In the genomic region with DNA sequence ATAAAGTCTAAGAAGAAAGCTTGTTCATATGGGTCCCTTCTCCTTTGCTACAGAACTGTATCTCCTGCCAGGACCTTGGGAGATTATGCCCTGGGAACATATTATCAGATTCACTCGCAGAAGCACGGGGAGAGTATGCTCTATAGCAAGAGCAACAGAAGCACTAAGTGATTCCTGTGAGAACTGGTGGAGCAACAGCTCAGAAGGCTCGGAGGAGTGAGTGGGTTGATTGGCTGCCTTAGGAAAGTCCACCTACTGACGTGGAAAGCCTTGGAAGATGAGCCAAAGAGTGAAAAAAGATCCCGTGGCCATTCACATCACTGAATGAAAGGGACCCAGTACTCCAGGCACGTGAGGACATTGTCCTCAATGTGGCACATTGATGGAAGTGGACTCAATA, we compare ENCODE assay signal across 21 mouse cellular contexts. TPM values are rescaled to one million over a fixed set of nuclear protein-coding genes. Genes with fewer than 3 reads are reported as not detected.
DNase-seq lines count a peak whose midpoint lies in the region; ATAC-seq lines count a peak whose summit lies in the region.
"Had no signal": no experiment of that assay in that cellular context is flagged by ENCODE, and none has a peak within 500 bp of the region (broad histone marks: within the 10 kb centered on the region; RNA-seq: fewer than 3 reads in every experiment).

No protein-coding gene starts in this region.

- peak; percentile 99 for ATAC-seq in frontal cortex, adult (ENCODE audit: low TSS enrichment)
- ATAC-seq: activated CD4-positive, CD25-positive, alpha-beta regulatory T cell, adult 4 months; forebrain, embryonic 13.5 days; forebrain, embryonic 16.5 days; hindbrain, embryonic 16.5 days had no signal

- DNase-seq in frontal cortex, postnatal 10 days (ENCODE audit: low spot score in 2 of 2): no peak
- DNase-seq in left cerebral cortex, adult 18-20 months (ENCODE audit: low spot score in 2 of 2): peak; percentile 51 to 68
- DNase-seq in left cerebral cortex, postnatal 4 days: no peak
- peak; percentile 66 for DNase-seq in right cerebral cortex, adult 18-20 months
- DNase-seq in right cerebral cortex, postnatal 14 days: no peak
- peak; percentile 36 to 64 for DNase-seq in right cerebral cortex, postnatal 36 days (ENCODE audit: low spot score in 2 of 2)
- no peak for DNase-seq in urinary bladder, postnatal 10 days (ENCODE audit: low spot score)
- DNase-seq: adrenal gland, adult 8-10 months; adrenal gland, postnatal 25 days; cerebellum, adult 18-20 months; cerebellum, adult 9-10 months; cerebellum, postnatal 14 days; gastrocnemius, postnatal 10 days; gastrocnemius, postnatal 36 days; heart, postnatal 10 days; heart, postnatal 36 days had no signal

- intact Hi-C loops in left cerebral cortex, postnatal 4 days (cut with DNase I): no loop called here

RNA-seq across cellular contexts. Expression of gene Zbtb18, which starts 37.0 kb away (rescaled TPM):
- total RNA-seq in left cerebral cortex, adult 18-20 months (2021): 100 to 1,000 TPM; 341 to 359 TPM
- 100 to 1,000 TPM; 740 to 795 TPM for total RNA-seq in left cerebral cortex, postnatal 4 days (2021)

Comparison
In these comparisons a context has a peak if more than half of its experiments do, and no peak if none do; other contexts are left out.
1. DNase-seq: peak in left cerebral cortex, adult 18-20 months (2 of 2), right cerebral cortex, adult 18-20 months (single experiment) and right cerebral cortex, postnatal 36 days (2 of 2); none in frontal cortex, postnatal 10 days (0 of 2), left cerebral cortex, postnatal 4 days (single experiment), right cerebral cortex, postnatal 14 days (single experiment) and urinary bladder, postnatal 10 days (single experiment).